Mouse (Mus musculus) common myeloid progenitor, adult 5-6 weeks (primary cell): ENCODE measurements around the gene Plin1. TPM values are rescaled to one million over a fixed set of nuclear protein-coding genes. Genes with fewer than 3 reads are reported as not detected.

Experiments
- total RNA-seq: library from RNA; stranded (forward); fragments of 200-1000, 187-1606 nt; gene quantifications from 2 replicates; pipeline ENCODE4 v1.2.3, GENCODE M21; 2017

Gene Plin1
- total RNA-seq, 1 experiment from 2014 or later: not detected

Other genes with a start within 250 kb of the Plin1 start
- not detected in 2 replicates for gene Rhcg, start 115.2 kb downstream of the Plin1 start, total RNA-seq
- 16.7 and 34.7 TPM in 2 replicates for gene Ticrr, start 72.7 kb downstream of the Plin1 start, total RNA-seq
- gene Kif7, start 17.2 kb downstream of the Plin1 start, total RNA-seq: 0.53 and 1.6 TPM in 2 replicates
- gene Pex11a, start 10.2 kb upstream of the Plin1 start, total RNA-seq: 3.1 and 4.5 TPM in 2 replicates
- gene Wdr93, start 10.3 kb upstream of the Plin1 start, total RNA-seq: not detected in 2 replicates
- gene Mesp1, start 60.9 kb upstream of the Plin1 start, total RNA-seq: not detected in 2 replicates
- gene Mesp2, start 77.8 kb upstream of the Plin1 start, total RNA-seq: 1.2 TPM in 1 of 2 replicates, not detected in the other
- gene Anpep, start 128.2 kb upstream of the Plin1 start, total RNA-seq: 1.8 TPM in 1 of 2 replicates, not detected in the other
- 8.4 and 11.1 TPM in 2 replicates for gene Ap3s2, start 187.7 kb upstream of the Plin1 start, total RNA-seq
- 0.19 and 0.41 TPM in 2 replicates for gene Arpin, start 202.5 kb upstream of the Plin1 start, total RNA-seq